Mouse (Mus musculus): ENCODE results near the gene Nmt2.

DNA sequence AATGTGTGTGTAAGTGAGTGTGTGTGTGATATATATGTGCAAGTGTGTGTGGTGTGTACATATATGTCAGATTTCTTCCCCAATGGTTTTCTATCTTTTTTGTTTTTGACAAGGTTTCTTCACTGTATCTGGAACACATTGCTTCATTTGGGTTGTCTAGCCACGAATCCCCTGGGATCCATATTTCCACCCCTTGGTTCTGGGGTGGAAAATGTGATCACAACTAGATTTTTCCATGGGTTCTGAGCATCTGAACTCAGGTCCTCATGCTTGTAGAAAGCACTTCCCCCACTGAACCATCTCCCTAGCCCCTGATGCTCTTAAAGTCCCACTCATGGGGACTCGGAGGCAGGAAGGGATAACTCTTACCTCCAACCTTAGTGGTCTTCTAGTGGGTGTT is 10.7 kb upstream of the Nmt2 start:
- TF ChIP-seq CTCF (IDR thresholded peaks at IDR 0.05; ENCODE audit: extremely low read depth, insufficient read depth, insufficient read length, insufficient replicate concordance) (no peak), POLR2A (IDR thresholded peaks at IDR 0.05; ENCODE audit: low read depth, low read length) (no peak)

All from spleen, adult 2 months (tissue).